21 mouse cellular contexts compared by ENCODE assay signal in the genomic region with DNA sequence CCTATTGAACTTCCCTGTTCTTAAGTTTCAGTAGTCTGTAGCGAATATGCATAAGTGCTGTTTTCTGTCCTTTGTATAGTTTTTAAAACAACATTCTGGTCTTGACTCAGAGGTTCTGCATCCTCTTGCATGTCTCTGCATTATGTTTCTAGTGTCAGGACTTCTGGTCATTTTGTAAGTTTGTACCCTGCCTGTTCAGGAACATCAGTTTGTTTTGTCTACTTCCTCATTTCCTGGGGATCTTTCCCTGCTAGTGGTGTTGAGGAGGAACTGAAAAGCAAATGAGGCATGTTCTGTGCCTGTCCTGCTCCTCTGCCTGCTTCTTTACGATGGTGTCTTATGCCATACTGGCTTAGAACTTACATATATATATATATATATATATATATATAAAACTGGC. TPM values are rescaled to one million over a fixed set of nuclear protein-coding genes. Genes with fewer than 3 reads are reported as not detected.
A peak's percentile ranks its signal among the peaks of the same experiment; 100 is the strongest.
DNase-seq lines count a peak whose midpoint lies in the region; ATAC-seq and TF ChIP-seq lines count a peak whose summit lies in the region.
"Had no signal": no experiment of that assay in that cellular context is flagged by ENCODE, and none has a peak within 500 bp of the region (broad histone marks: within the 10 kb centered on the region; RNA-seq: fewer than 3 reads in every experiment).

No protein-coding gene starts in this region.

- peak; percentile 15 for DNase-seq in lung, postnatal 0 days (ENCODE audit: low spot score)
- no peak for DNase-seq in lung, adult 18-20 months
- peak; percentile 59 for DNase-seq in MEL (ENCODE audit: low read depth, low spot score)
- DNase-seq in hindbrain, embryonic 14.5 days (ENCODE audit: low spot score), result no peak
- DNase-seq in right cerebral cortex, adult 18-20 months, result no peak
- DNase-seq: cerebellum, adult 11-12 months; cerebellum, postnatal 10 days; gastrocnemius, postnatal 14 days; heart, adult 2 months; heart, postnatal 36 days; kidney, postnatal 36 days; lung, postnatal 36 days; thymus, postnatal 14 days had no signal

- H3K4me2 ChIP-seq in lung, postnatal 0 days (replicated peaks; ENCODE audit: low read depth, low read length), result no peak overlapping the region
- no peak overlapping the region for H3K4me2 ChIP-seq in hindbrain, embryonic 14.5 days (replicated peaks)
- H3K4me2 ChIP-seq: hindbrain, embryonic 15.5 days had no signal

- H3K9me3 ChIP-seq in lung, postnatal 0 days (ENCODE audit: low read length), result no peaks in the 10 kb centered on the region
- no peaks in the 10 kb centered on the region for H3K9me3 ChIP-seq in MEL (replicated peaks; ENCODE audit: insufficient read depth, low read length)
- H3K9me3 ChIP-seq in hindbrain, embryonic 14.5 days (ENCODE audit: control insufficient read depth, low read length), result no peaks in the 10 kb centered on the region
- H3K9me3 ChIP-seq: forebrain, embryonic 10.5 days; hindbrain, embryonic 15.5 days; midbrain, embryonic 10.5 days had no signal

- H3K4me3 ChIP-seq in lung, postnatal 0 days (ENCODE audit: low read depth, low read length), result no peak overlapping the region
- H3K4me3 ChIP-seq in MEL (ENCODE audit: control insufficient read depth in 1 of 2, insufficient read depth in 1 of 2, low read depth in 2 of 2, low read length in 2 of 2) (no peak overlapping the region), macrophage (ENCODE audit: inconsistent target) (no peak overlapping the region)
- H3K4me3 ChIP-seq in hindbrain, embryonic 14.5 days (replicated peaks; ENCODE audit: low read length), result no peak overlapping the region
- H3K4me3 ChIP-seq: forebrain, embryonic 10.5 days; heart, adult 2 months; hindbrain, embryonic 15.5 days; left cerebral cortex, adult 2 months; midbrain, embryonic 10.5 days had no signal

- no peak for TF ChIP-seq POLR2A in MEL (IDR thresholded peaks at IDR 0.05; ENCODE audit: control insufficient read depth in 1 of 2, insufficient read depth in 1 of 2, low read depth in 1 of 2, low read length in 2 of 2, poor library complexity in 1 of 2)

- ATAC-seq in lung, postnatal 0 days, result no peak
- ATAC-seq in hindbrain, embryonic 14.5 days (ENCODE audit: low FRiP score), result no peak
- no peak for ATAC-seq in frontal cortex, adult (ENCODE audit: low TSS enrichment)
- ATAC-seq: forebrain, embryonic 16.5 days; midbrain, embryonic 16.5 days had no signal

- WGBS in lung, postnatal 0 days, result 87% methylated on average over 2 of the region's 2 CpGs
- 6% methylated on average over 1 of the region's 2 CpGs for WGBS in macrophage (ENCODE audit: missing documents)
- WGBS in hindbrain, embryonic 14.5 days, result 89% methylated on average over 2 of the region's 2 CpGs

- no peak for TF ChIP-seq CTCF in lung, postnatal 0 days (IDR thresholded peaks at IDR 0.05)
- TF ChIP-seq CTCF in MEL (IDR thresholded peaks at IDR 0.05 in 2 of 3, conservative IDR thresholded peaks at IDR 0.05 in 1 of 3; ENCODE audit: control insufficient read depth in 1 of 3, insufficient read depth in 1 of 3, low read depth in 2 of 3, low read length in 3 of 3, poor library complexity in 1 of 3, severe bottlenecking in 1 of 3), result no peak

- no peaks in the 10 kb centered on the region for H3K4me1 ChIP-seq in lung, postnatal 0 days (ENCODE audit: insufficient read depth, low read depth, low read length)
- H3K4me1 ChIP-seq in MEL (ENCODE audit: control insufficient read depth in 1 of 2, insufficient read depth in 2 of 2, low read length in 2 of 2), result peaks cover 0 to 2% of the 10 kb centered on the region in 2 experiments; a peak in 2 of 4 replicates
- H3K4me1 ChIP-seq in hindbrain, embryonic 14.5 days (replicated peaks; ENCODE audit: control insufficient read depth, insufficient read depth, low read length), result no peaks in the 10 kb centered on the region
- H3K4me1 ChIP-seq: forebrain, embryonic 10.5 days; hindbrain, embryonic 15.5 days; midbrain, embryonic 10.5 days had no signal

- H3K36me3 ChIP-seq in lung, postnatal 0 days (ENCODE audit: insufficient read depth, low read length), result peaks cover 39% of the 10 kb centered on the region; the same call in 1 of the 2 replicates
- H3K36me3 ChIP-seq in MEL (ENCODE audit: control insufficient read depth in 1 of 2, insufficient read depth in 2 of 2, low read length in 2 of 2) (peaks cover 2 to 5% of the 10 kb centered on the region in 2 experiments; a peak in 2 of 4 replicates), macrophage (ENCODE audit: inconsistent target) (peaks cover 55% of the 10 kb centered on the region)
- H3K36me3 ChIP-seq in hindbrain, embryonic 14.5 days (replicated peaks; ENCODE audit: control insufficient read depth, insufficient read depth), result peaks cover 96% of the 10 kb centered on the region

- no peak overlapping the region for H3K27ac ChIP-seq in lung, postnatal 0 days (ENCODE audit: low read length)
- H3K27ac ChIP-seq in MEL (ENCODE audit: control insufficient read depth, low read depth, low read length), result no peak overlapping the region
- peak overlapping the region; percentile 72 for H3K27ac ChIP-seq in macrophage
- no peak overlapping the region for H3K27ac ChIP-seq in hindbrain, embryonic 14.5 days
- H3K27ac ChIP-seq: forebrain, embryonic 10.5 days; heart, adult 2 months; hindbrain, embryonic 15.5 days; left cerebral cortex, adult 2 months; midbrain, embryonic 10.5 days had no signal

- no peaks in the 10 kb centered on the region for H3K27me3 ChIP-seq in lung, postnatal 0 days (replicated peaks; ENCODE audit: insufficient read depth, low read length)
- H3K27me3 ChIP-seq in MEL (ENCODE audit: control insufficient read depth in 1 of 2, insufficient read depth in 2 of 2, low read length in 2 of 2), result no peaks in the 10 kb centered on the region
- no peaks in the 10 kb centered on the region for H3K27me3 ChIP-seq in hindbrain, embryonic 14.5 days (ENCODE audit: control insufficient read depth, insufficient read depth, low read length)
- H3K27me3 ChIP-seq: hindbrain, embryonic 15.5 days had no signal

- TF ChIP-seq RAD21 in MEL (IDR thresholded peaks at IDR 0.05; ENCODE audit: low read depth, low read length), result no peak

- H3K9ac ChIP-seq in lung, postnatal 0 days (replicated peaks; ENCODE audit: low read depth), result no peak overlapping the region
- no peak overlapping the region for H3K9ac ChIP-seq in MEL (ENCODE audit: control insufficient read depth, low read depth, low read length, poor library complexity, severe bottlenecking)
- H3K9ac ChIP-seq in hindbrain, embryonic 14.5 days, result no peak overlapping the region
- H3K9ac ChIP-seq: hindbrain, embryonic 15.5 days had no signal

- H3K79me2 ChIP-seq in MEL (ENCODE audit: control insufficient read depth, insufficient read depth, low read length, poor library complexity) (no peaks in the 10 kb centered on the region), macrophage (ENCODE audit: inconsistent target) (no peaks in the 10 kb centered on the region)

- no peak for TF ChIP-seq EP300 in lung, postnatal 0 days (IDR thresholded peaks at IDR 0.05)
- TF ChIP-seq EP300 in MEL (IDR thresholded peaks at IDR 0.05; ENCODE audit: low read depth in 1 of 2, low read length in 2 of 2), result no peak

TF ChIP-seq in MEL, 35 proteins besides CTCF, POLR2A, EP300 and RAD21:
- TF ChIP-seq MYC (IDR thresholded peaks at IDR 0.05; ENCODE audit: low read depth, low read length), result no peak
- no peak for TF ChIP-seq USF2 (IDR thresholded peaks at IDR 0.05; ENCODE audit: borderline replicate concordance in 1 of 2, insufficient read depth in 1 of 2, low read depth in 1 of 2, low read length in 2 of 2)
- no peak for TF ChIP-seq RCOR1 (IDR thresholded peaks at IDR 0.05; ENCODE audit: low read depth, low read length)
- TF ChIP-seq MAZ (IDR thresholded peaks at IDR 0.05; ENCODE audit: low read depth, low read length), result no peak

RNA-seq across cellular contexts. Expression of a gene that starts 13.8 kb away (rescaled TPM):
- 17.7 and 18.8 TPM in 2 replicates for polyA plus RNA-seq in lung, postnatal 0 days (2015; fragmentation: Nextera tagmentation; extraction: Ambion mirVana)
- total RNA-seq in MEL (2012; rRNA removed), result 109 and 123 TPM in 2 replicates
- polyA plus RNA-seq in MEL (2012; ENCODE audit: insufficient read depth in 1 of 2, insufficient read length in 2 of 2, low read depth in 1 of 2, low replicate concordance in 2 of 2, missing spikeins in 1 of 2), result 100 to 1,000 TPM in 1 of 2 experiments, 10 to 100 TPM in 1; 76.5 to 160 TPM
- 100 to 1,000 TPM in 3 of 26 experiments, 10 to 100 TPM in 23; 15.3 to 124 (median 43.8) TPM for total RNA-seq in macrophage (2018; cell fraction: chromatin; rRNA removed)
- total RNA-seq in macrophage (2018; cell fraction: cytosol; rRNA removed), result 10 to 100 TPM in 25 of 26 experiments, 1 to 10 TPM in 1; 9.5 to 29.5 (median 17.4) TPM
- 10 to 100 TPM; 12.7 to 57.0 (median 23.0) TPM for total RNA-seq in macrophage (2018; cell fraction: nucleus; rRNA removed)
- 16.0 to 28.0 TPM (median 24.4 TPM) in 3 replicates for polyA plus RNA-seq in macrophage (2018)
- 30.6 and 36.4 TPM in 2 replicates for polyA plus RNA-seq in hindbrain, embryonic 14.5 days (2014; fragmentation: Nextera tagmentation; extraction: Ambion mirVana)

RNA-seq across cellular contexts. Expression of a gene that starts 13.8 kb away (rescaled TPM):
- polyA plus RNA-seq in lung, postnatal 0 days (2015; fragmentation: Nextera tagmentation; extraction: Ambion mirVana), result 21.3 and 22.8 TPM in 2 replicates
- total RNA-seq in MEL (2012; rRNA removed), result 16.7 and 17.3 TPM in 2 replicates
- polyA plus RNA-seq in MEL (2012; ENCODE audit: insufficient read depth in 1 of 2, insufficient read length in 2 of 2, low read depth in 1 of 2, low replicate concordance in 2 of 2, missing spikeins in 1 of 2) (10 to 100 TPM in 1 of 2 experiments, not detected in 1; 14.6 TPM), macrophage (2018) (17.6 to 28.2 TPM (median 22.9 TPM) in 3 replicates)
- total RNA-seq in macrophage (2018; cell fraction: chromatin; rRNA removed), result 10 to 100 TPM; 10.7 to 50.1 (median 40.4) TPM
- 10 to 100 TPM; 15.8 to 33.9 (median 26.9) TPM for total RNA-seq in macrophage (2018; cell fraction: cytosol; rRNA removed)
- 10 to 100 TPM; 12.3 to 50.8 (median 29.0) TPM for total RNA-seq in macrophage (2018; cell fraction: nucleus; rRNA removed)
- polyA plus RNA-seq in hindbrain, embryonic 14.5 days (2014; fragmentation: Nextera tagmentation; extraction: Ambion mirVana), result 38.2 and 41.8 TPM in 2 replicates

Comparison
In these comparisons a context has a peak if more than half of its experiments do, and no peak if none do; other contexts are left out.
1. DNase-seq: peak in lung, postnatal 0 days (single experiment) and MEL (single experiment); none in lung, adult 18-20 months (0 of 2), hindbrain, embryonic 14.5 days (single experiment) and right cerebral cortex, adult 18-20 months (single experiment).